Mouse (Mus musculus): ENCODE measurements at regions not wholly inside any gene's neighbourhood (a gene's known extent, or its start where the extent isn't known, plus 50 kb on each side); places are given as distances from the start of the nearest gene placed in this dataset.

DNA sequence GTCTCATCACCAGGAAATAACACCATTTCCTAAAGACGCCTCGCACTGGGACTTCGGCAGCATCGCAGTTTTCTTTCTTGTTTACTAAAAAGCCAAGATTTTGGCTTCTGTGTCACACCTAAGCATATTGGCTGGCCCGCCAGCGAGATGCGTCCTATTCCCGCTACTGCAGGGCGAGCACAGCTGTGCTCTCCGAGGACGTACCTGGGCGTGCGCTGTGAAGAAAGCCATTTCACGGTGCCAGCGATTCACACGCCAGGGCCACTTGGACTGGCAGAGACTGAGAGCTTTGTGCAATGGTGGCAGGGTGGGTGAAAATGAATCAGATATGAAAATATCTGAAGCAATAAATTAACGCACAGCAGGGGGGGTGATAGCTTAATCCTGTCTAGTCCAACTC, 310.1 kb upstream of the Mgmt start:
- TF ChIP-seq EP300 (IDR thresholded peaks at IDR 0.05; ENCODE audit: insufficient read depth, low read depth, low read length) (no peak), CTCF (IDR thresholded peaks at IDR 0.05) (no peak)
